Mouse (Mus musculus): ENCODE results near the gene Acap3. TPM values are rescaled to one million over a fixed set of nuclear protein-coding genes. Genes with fewer than 3 reads are reported as not detected.
A peak's percentile ranks its signal among the peaks of the same experiment; 100 is the strongest.

The Acap3 gene
- polyA plus RNA-seq, 1 experiment from 2014 or later, result 84.5 TPM

DNA sequence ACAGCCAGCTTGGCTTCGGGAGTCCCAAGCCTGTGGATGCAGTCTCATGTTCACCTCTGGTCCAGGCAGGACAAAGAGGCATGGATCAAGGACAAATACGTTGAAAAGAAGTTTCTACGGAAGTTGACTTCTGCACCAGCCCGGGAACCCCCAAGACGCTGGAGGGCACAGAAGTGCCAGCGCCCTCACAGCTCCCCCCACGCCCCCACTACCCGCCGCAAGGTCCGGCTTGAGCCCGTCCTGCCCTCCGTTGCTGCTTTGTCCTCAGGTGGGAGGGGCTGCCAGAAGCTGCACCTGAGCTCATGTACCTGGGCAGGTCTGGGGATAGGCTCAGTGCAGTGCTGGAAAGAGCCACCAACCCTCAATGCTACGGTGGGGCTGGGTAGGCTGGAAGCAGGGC lies 11.6 kb downstream of the Acap3 start:
- no peak overlapping the region for H3K4me3 ChIP-seq
- H3K27me3 ChIP-seq, result no peaks in the 10 kb centered on the region
- peaks cover 4% of the 10 kb centered on the region; the same call in 1 of the 2 replicates for H3K4me1 ChIP-seq
- H3K4me2 ChIP-seq (replicated peaks), result no peak overlapping the region
- ATAC-seq (replicated peaks), result no peak
- no peak overlapping the region for H3K9ac ChIP-seq (replicated peaks)
- WGBS, result 95% methylated on average over 13 of the region's 13 CpGs
- H3K36me3 ChIP-seq, result peaks cover 86% of the 10 kb centered on the region
- no peak overlapping the region for H3K27ac ChIP-seq (replicated peaks)
- H3K9me3 ChIP-seq, result no peaks in the 10 kb centered on the region

- no peak overlapping the region for H3K27ac ChIP-seq (replicated peaks)
- 92% methylated on average over 13 of the region's 13 CpGs for WGBS
- no peak overlapping the region for H3K9ac ChIP-seq (replicated peaks)
- H3K4me3 ChIP-seq, result no peak overlapping the region
- H3K9me3 ChIP-seq, result no peaks in the 10 kb centered on the region
- H3K27me3 ChIP-seq, result no peaks in the 10 kb centered on the region
- ATAC-seq (replicated peaks), result no peak
- H3K4me1 ChIP-seq, result peaks cover 4% of the 10 kb centered on the region; the same call in 1 of the 2 replicates
- H3K36me3 ChIP-seq, result peaks cover 74% of the 10 kb centered on the region
- H3K4me2 ChIP-seq (replicated peaks), result no peak overlapping the region
Measured at GRCm38 (mm10) chr4:155904318-155905102, 12.9 kb downstream of the Acap3 start.

DNA sequence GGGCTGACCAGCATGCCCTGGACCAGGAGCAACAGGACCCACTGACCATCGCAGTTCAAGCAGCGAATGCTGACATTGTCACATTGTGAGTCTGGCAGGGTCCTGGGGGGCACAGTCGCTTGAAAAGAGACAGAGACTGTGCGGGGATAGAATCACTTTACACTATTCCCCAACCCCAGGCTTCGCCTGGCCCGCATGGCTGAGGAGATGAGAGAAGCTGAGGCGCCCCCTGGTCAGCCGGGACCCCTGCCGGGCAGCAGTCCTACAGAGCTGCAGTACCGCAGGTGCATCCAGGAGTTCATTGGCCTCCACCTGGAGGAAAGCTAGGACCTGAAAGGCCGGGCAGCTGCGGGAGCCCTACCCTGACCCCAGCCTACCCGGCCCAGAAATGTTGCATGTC lies 14.0 kb downstream of the Acap3 start:
- H3K4me2 ChIP-seq (replicated peaks), result no peak overlapping the region

GRCm38 (mm10) chr4:155906125-155906524 lies 14.5 kb downstream of the Acap3 start:
- WGBS, result 88% methylated on average over 9 of the region's 9 CpGs
- Histone ChIP-seq H3K4me3 (no peak overlapping the region), H3K27me3 (no peaks in the 10 kb centered on the region), H3K4me2 (replicated peaks) (no peak overlapping the region), H3K36me3 (peaks cover 58% of the 10 kb centered on the region), H3K9ac (replicated peaks) (no peak overlapping the region), H3K4me1 (peaks cover 1% of the 10 kb centered on the region; the same call in 1 of the 2 replicates), H3K27ac (replicated peaks) (no peak overlapping the region), H3K9me3 (no peaks in the 10 kb centered on the region)
- no peak for ATAC-seq (replicated peaks)

More for the DNA sequence above, 14.0 kb downstream of the Acap3 start:
- 90% methylated on average over 13 of the region's 13 CpGs for WGBS
- Histone ChIP-seq H3K9me3 (no peaks in the 10 kb centered on the region), H3K4me1 (peaks cover 4% of the 10 kb centered on the region; the same call in 1 of the 2 replicates), H3K4me3 (no peak overlapping the region), H3K9ac (replicated peaks) (no peak overlapping the region), H3K27ac (replicated peaks) (no peak overlapping the region), H3K27me3 (no peaks in the 10 kb centered on the region), H3K36me3 (peaks cover 63% of the 10 kb centered on the region)
- no peak for ATAC-seq (replicated peaks)

- ATAC-seq (replicated peaks), result no peak
- H3K9me3 ChIP-seq, result no peaks in the 10 kb centered on the region
- no peak overlapping the region for H3K4me3 ChIP-seq
- H3K27ac ChIP-seq (replicated peaks), result no peak overlapping the region
- WGBS, result 89% methylated on average over 11 of the region's 11 CpGs
- no peak overlapping the region for H3K4me2 ChIP-seq (replicated peaks)
- H3K4me1 ChIP-seq, result no peaks in the 10 kb centered on the region
- no peak overlapping the region for H3K9ac ChIP-seq (replicated peaks)
- peaks cover 49% of the 10 kb centered on the region for H3K36me3 ChIP-seq
- no peaks in the 10 kb centered on the region for H3K27me3 ChIP-seq
Measured at GRCm38 (mm10) chr4:155907003-155907402, 15.4 kb downstream of the Acap3 start.

GRCm38 (mm10) chr4:155908281-155908680 lies 16.7 kb downstream of the Acap3 start:
- Histone ChIP-seq H3K9ac (replicated peaks) (no peak overlapping the region), H3K4me2 (replicated peaks) (no peak overlapping the region), H3K27ac (replicated peaks) (no peak overlapping the region), H3K27me3 (no peaks in the 10 kb centered on the region), H3K4me1 (no peaks in the 10 kb centered on the region), H3K9me3 (no peaks in the 10 kb centered on the region), H3K36me3 (peaks cover 36% of the 10 kb centered on the region), H3K4me3 (no peak overlapping the region)
- 0 out of 2 replicates have a peak, but pooled peaks have one; percentile 15 for ATAC-seq (replicated peaks)
- WGBS, result 83% methylated on average over 7 of the region's 7 CpGs

GRCm38 (mm10) chr4:155908751-155909150 lies 17.1 kb downstream of the Acap3 start:
- no peak overlapping the region for H3K4me3 ChIP-seq
- H3K9me3 ChIP-seq, result no peaks in the 10 kb centered on the region
- no peak overlapping the region for H3K9ac ChIP-seq (replicated peaks)
- no peaks in the 10 kb centered on the region for H3K4me1 ChIP-seq
- H3K4me2 ChIP-seq (replicated peaks), result no peak overlapping the region
- no peak overlapping the region for H3K27ac ChIP-seq (replicated peaks)
- no peaks in the 10 kb centered on the region for H3K27me3 ChIP-seq
- H3K36me3 ChIP-seq, result peaks cover 31% of the 10 kb centered on the region
- 91% methylated on average over 4 of the region's 4 CpGs for WGBS
- ATAC-seq (replicated peaks), result peak; percentile 32; the same call in 1 of the 2 replicates

GRCm38 (mm10) chr4:155932031-155932430 lies 40.4 kb downstream of the Acap3 start:
- H3K36me3 ChIP-seq, result no peaks in the 10 kb centered on the region
- H3K27me3 ChIP-seq, result no peaks in the 10 kb centered on the region
- no peaks in the 10 kb centered on the region for H3K9me3 ChIP-seq
- H3K9ac ChIP-seq (replicated peaks), result no peak overlapping the region
- H3K4me2 ChIP-seq (replicated peaks), result no peak overlapping the region
- no peak overlapping the region for H3K4me3 ChIP-seq
- H3K27ac ChIP-seq (replicated peaks), result no peak overlapping the region
- H3K4me1 ChIP-seq, result no peaks in the 10 kb centered on the region
- no peak for ATAC-seq (replicated peaks)
- 82% methylated on average over 1 of the region's 1 CpGs for WGBS

GRCm38 (mm10) chr4:155943049-155943452 lies 51.4 kb downstream of the Acap3 start:
- H3K9ac ChIP-seq (replicated peaks), result peak overlapping the region; percentile 91
- WGBS, result under 1% methylated on average over 17 of the region's 17 CpGs

GRCm38 (mm10) chr4:155943534-155944249 lies 52.1 kb downstream of the Acap3 start, which contains the start of gene Ube2j2:
Gene Ube2j2 (plus strand): TSS chr4:155943831.
- Histone ChIP-seq H3K36me3 (peaks cover 16% of the 10 kb centered on the region), H3K9ac (replicated peaks) (peak within 1 kb of the TSS; percentile 91), H3K27me3 (no peaks in the 10 kb centered on the region), H3K27ac (replicated peaks) (peak within 1 kb of the TSS; percentile 76), H3K9me3 (no peaks in the 10 kb centered on the region), H3K4me3 (peak within 1 kb of the TSS; percentile 98), H3K4me1 (peaks cover 34% of the 10 kb centered on the region), H3K4me2 (replicated peaks) (peak within 1 kb of the TSS; percentile 95)
- ATAC-seq (replicated peaks), result peak; percentile 98
- under 1% methylated on average over 76 of the region's 85 CpGs for WGBS

More at GRCm38 (mm10) chr4:155943049-155943452, 51.4 kb downstream of the Acap3 start:
- Histone ChIP-seq H3K9me3 (no peaks in the 10 kb centered on the region), H3K4me3 (peak overlapping the region; percentile 98), H3K36me3 (peaks cover 13% of the 10 kb centered on the region), H3K27ac (replicated peaks) (peak overlapping the region; percentile 76), H3K4me2 (replicated peaks) (peak overlapping the region; percentile 95), H3K27me3 (no peaks in the 10 kb centered on the region), H3K4me1 (peaks cover 34% of the 10 kb centered on the region)
- peak; percentile 44 for ATAC-seq (replicated peaks)

DNA sequence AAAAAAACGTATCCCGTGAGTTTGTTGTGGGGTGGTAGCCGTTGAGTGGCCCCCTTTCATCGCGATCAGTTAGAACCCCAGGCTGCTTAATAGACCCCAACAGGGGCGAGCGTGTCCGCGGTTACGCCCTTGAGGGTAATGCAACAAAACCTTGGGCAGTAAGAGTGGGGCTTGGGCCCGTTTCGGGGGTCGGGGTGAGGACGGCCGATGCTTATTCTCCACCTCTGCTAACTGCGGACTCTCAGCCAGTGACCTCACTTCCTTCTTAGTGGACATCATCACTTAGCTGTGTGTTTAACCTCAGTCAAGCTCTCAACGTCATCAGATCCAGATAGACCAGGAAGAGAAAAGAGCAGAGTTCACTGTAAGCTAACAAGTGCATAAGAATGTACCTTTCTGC lies 52.6 kb downstream of the Acap3 start:
- peaks cover 34% of the 10 kb centered on the region for H3K4me1 ChIP-seq
- peak overlapping the region; percentile 91 for H3K9ac ChIP-seq (replicated peaks)
- 0 out of 2 replicates have a peak overlapping the region, but pooled peaks have one; percentile 76 for H3K27ac ChIP-seq (replicated peaks)
- H3K36me3 ChIP-seq, result peaks cover 21% of the 10 kb centered on the region
- peak overlapping the region; percentile 98 for H3K4me3 ChIP-seq
- peak; percentile 23; the same call in 1 of the 2 replicates for ATAC-seq (replicated peaks)
- H3K4me2 ChIP-seq (replicated peaks), result peak overlapping the region; percentile 95
- no peaks in the 10 kb centered on the region for H3K27me3 ChIP-seq
- under 1% methylated on average over 17 of the region's 17 CpGs for WGBS
- no peaks in the 10 kb centered on the region for H3K9me3 ChIP-seq

- Histone ChIP-seq H3K4me1 (peaks cover 34% of the 10 kb centered on the region), H3K4me2 (replicated peaks) (no peak overlapping the region), H3K27ac (replicated peaks) (no peak overlapping the region), H3K4me3 (no peak overlapping the region), H3K9me3 (no peaks in the 10 kb centered on the region), H3K9ac (replicated peaks) (no peak overlapping the region), H3K27me3 (no peaks in the 10 kb centered on the region), H3K36me3 (peaks cover 48% of the 10 kb centered on the region)
- ATAC-seq (replicated peaks), result no peak
Measured at GRCm38 (mm10) chr4:155947094-155947493, 55.5 kb downstream of the Acap3 start.

Measured in forebrain, embryonic 15.5 days (tissue).